Mouse (Mus musculus) mesoderm, embryonic 11.5 days (tissue): ENCODE data around the gene Tmem132c.

Experiments
- DNase-seq: peaks from one replicate; pipeline ENCODE4 v3.0.0-alpha.2; 2012; ENCODE audit warnings: low read depth, low spot score

Gene Tmem132c

GRCm38 (mm10) chr5:127405391-127406000 lies 163.9 kb downstream of the Tmem132c start:
- peak; percentile 52 for DNase-seq

GRCm38 (mm10) chr5:127406014-127406655 lies 164.5 kb downstream of the Tmem132c start:
- peak; percentile 72 for DNase-seq

- DNase-seq: no peak
Observed at GRCm38 (mm10) chr5:127416536-127416935, 174.9 kb downstream of the Tmem132c start.

- DNase-seq: no peak
Observed at GRCm38 (mm10) chr5:127423936-127424335, 182.3 kb downstream of the Tmem132c start.

- peak; percentile 47 for DNase-seq
Observed at GRCm38 (mm10) chr5:127429124-127429523, 187.5 kb downstream of the Tmem132c start.

GRCm38 (mm10) chr5:127431561-127431960 lies 190.0 kb downstream of the Tmem132c start:
- no peak for DNase-seq

GRCm38 (mm10) chr5:127436836-127437235 lies 195.2 kb downstream of the Tmem132c start:
- no peak for DNase-seq

GRCm38 (mm10) chr5:127438639-127439038 lies 197.0 kb downstream of the Tmem132c start:
- DNase-seq: no peak

GRCm38 (mm10) chr5:127441963-127442362 lies 200.4 kb downstream of the Tmem132c start:
- no peak for DNase-seq

- DNase-seq: peak; percentile 40
Observed at GRCm38 (mm10) chr5:127453580-127453979, 212.0 kb downstream of the Tmem132c start.

- no peak for DNase-seq
Observed at GRCm38 (mm10) chr5:127454068-127454467, 212.5 kb downstream of the Tmem132c start.

- DNase-seq: no peak
Observed at GRCm38 (mm10) chr5:127456076-127456475, 214.5 kb downstream of the Tmem132c start.

- DNase-seq: no peak
Observed at GRCm38 (mm10) chr5:127468151-127468550, 226.5 kb downstream of the Tmem132c start.

- DNase-seq: no peak
Observed at GRCm38 (mm10) chr5:127470351-127470750, 228.7 kb downstream of the Tmem132c start.

- no peak for DNase-seq
Observed at GRCm38 (mm10) chr5:127471902-127472301, 230.3 kb downstream of the Tmem132c start.

- no peak for DNase-seq
Observed at GRCm38 (mm10) chr5:127473706-127474105, 232.1 kb downstream of the Tmem132c start.

GRCm38 (mm10) chr5:127474856-127475255 lies 233.2 kb downstream of the Tmem132c start:
- no peak for DNase-seq

- DNase-seq: peak; percentile 35
Observed at GRCm38 (mm10) chr5:127477790-127478189, 236.2 kb downstream of the Tmem132c start.

GRCm38 (mm10) chr5:127478322-127478721 lies 236.7 kb downstream of the Tmem132c start:
- DNase-seq: no peak

- DNase-seq: no peak
Observed at GRCm38 (mm10) chr5:127480931-127481330, 239.3 kb downstream of the Tmem132c start.

- peak; percentile 70 for DNase-seq
Observed at GRCm38 (mm10) chr5:127481416-127481815, 239.8 kb downstream of the Tmem132c start.

- no peak for DNase-seq
Observed at GRCm38 (mm10) chr5:127482342-127482741, 240.7 kb downstream of the Tmem132c start.

- peak; percentile 40 for DNase-seq
Observed at GRCm38 (mm10) chr5:127483955-127484659, 242.5 kb downstream of the Tmem132c start.
